Mouse (Mus musculus) cerebellum, postnatal 10 days (tissue): ENCODE measurements at regions not wholly inside any gene's neighbourhood (a gene's known extent, or its start where the extent isn't known, plus 50 kb on each side); places are given as distances from the start of the nearest gene placed in this dataset.
A peak's percentile ranks its signal among the peaks of the same experiment; 100 is the strongest.

Source experiments
- DNase-seq, 2 experiments: peaks; one replicate each; pipeline ENCODE4 v3.0.0; 2021; ENCODE audit warnings: mixed read lengths in 2 of 2

DNA sequence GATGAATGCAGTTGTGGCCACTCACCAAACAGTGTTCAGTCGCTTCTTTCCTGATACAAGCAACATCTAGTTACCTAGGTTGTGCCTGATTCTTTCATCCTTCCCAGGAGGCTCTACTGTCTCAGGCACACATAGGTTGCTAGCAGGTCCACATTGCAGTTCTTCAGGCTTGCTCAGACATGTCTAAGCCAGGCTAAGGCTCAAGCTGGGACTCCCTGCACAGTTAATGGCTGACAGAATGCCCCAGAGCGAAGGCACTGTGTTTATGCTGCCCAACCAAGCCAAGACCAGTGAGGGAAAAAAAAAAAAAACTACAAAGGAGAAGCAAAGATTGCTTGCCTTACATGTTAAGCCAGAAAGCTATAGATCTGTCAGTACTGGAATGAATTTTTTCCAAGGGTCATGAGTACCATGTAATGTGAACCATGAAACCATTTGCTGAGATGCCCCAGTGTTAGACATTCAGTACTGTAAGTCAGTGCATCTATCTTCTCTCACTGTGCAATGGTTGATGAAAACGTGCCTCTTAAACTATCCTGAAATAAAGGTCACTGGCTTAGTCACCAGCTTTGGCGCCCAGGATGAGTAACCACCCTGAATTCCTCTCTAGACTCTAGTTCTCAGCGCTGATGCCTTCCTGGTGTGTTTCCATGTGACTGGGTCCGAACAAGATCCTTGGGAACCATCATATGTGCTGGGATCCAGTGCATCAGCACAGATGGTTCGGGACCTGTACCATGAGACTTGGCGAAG, 152.8 kb upstream of the Zfp703 start:
- no peak for DNase-seq

DNA sequence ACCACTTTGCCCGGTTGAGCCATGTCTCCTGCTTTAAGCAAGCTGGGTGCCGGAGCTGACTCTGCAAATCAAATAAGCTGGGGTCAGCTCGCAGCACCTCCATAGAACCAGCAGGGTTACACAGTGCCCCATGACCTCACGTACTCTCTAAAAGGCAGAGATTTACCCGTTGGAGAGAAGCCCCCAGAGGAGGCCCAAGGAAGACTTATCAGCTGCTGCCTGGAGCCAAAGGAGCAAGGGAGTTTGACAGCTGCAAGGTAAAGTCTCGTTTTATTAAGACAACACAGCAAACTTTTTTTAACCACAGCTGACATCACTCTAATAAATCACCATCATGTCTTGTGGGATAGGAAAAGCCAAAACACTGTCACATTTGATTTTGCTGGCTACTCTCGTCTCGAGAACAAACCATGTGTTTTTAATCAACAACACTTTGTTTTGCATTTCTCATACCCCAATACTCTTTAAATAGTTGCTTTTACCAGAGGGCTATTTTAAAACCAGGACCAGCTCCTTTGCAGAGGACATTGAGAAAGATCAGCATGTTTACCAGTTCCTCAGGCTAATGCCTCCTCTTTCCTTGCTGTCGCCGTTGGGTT, 148.7 kb upstream of the Zfp703 start:
- no peak for DNase-seq

DNA sequence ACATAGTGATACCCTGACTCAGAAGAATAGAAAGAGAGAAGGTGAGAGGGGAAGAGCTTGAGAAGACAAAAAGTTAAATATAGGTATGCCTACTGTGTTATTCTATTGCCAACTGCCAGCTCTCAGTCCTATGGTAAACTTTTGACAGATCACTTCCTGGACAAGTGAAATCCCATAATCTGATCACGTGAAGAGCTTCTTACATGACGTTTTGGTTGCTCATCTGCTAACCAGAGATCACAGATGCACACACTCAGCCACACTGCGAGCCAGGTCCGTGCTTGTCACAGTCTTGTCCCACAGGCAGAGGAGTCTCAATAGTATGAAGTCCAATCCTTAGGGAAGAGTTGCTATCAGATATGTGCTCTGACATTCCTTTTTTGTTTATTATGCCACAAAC, 147.8 kb upstream of the Zfp703 start:
- DNase-seq = no peak

DNA sequence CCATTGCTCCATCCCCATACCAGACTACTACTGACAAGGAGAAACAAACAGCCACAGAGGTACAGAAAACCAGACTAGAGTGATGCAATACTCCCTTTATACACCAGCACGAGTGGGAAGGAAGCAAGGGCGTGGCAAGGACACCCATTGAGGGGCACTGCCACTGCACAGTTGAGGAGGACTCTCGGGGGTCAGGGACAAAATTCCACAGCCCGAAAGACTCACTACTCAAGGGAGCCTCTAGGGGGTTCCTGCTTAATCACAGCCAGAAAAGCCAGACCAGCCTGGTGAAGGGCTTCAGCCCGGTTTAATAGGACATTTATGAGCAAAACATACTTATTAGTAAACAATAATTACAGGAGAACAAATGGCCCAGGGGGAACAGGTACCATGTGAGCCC, 146.0 kb upstream of the Zfp703 start:
- no peak for DNase-seq

DNA sequence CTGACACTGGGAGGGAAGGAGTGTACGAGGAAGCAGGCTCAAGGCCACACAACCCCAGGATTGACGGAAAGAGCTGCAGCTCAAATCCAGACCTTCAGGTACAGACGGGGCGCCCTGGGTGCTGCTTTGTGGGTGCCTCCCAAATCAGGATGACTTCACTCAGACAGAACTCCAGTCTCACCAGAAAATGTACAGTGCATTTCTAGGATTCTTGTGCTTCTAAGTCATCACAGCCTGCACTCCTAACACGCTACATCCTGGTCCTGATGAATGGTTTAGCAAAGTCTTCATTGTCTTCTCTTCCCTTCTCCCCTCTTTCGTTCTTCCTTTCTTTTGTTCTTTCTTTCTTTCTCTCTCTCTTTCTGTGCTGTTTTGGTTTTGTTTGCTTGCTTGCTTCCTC, 145.3 kb upstream of the Zfp703 start:
- DNase-seq = no peak

DNA sequence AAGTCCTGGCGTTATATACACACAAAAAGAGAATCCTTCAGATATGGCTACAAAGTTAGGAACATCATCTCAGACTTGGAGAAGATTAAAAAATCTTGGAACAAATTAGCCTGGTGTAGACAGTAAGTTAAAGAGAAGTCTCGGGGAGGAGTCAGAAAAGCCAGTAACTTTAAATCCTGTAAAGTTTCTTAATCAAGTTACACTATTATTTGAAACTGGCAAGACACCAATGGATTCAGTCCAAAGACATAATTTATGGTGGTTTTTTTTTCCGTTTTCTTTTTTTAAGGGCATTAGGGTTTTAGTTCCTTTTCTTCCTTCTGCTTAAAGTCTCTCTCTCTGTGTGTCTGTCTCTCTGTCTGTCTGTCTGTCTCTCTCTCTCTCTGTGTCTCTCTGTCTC, 144.6 kb upstream of the Zfp703 start:
- no peak for DNase-seq

DNA sequence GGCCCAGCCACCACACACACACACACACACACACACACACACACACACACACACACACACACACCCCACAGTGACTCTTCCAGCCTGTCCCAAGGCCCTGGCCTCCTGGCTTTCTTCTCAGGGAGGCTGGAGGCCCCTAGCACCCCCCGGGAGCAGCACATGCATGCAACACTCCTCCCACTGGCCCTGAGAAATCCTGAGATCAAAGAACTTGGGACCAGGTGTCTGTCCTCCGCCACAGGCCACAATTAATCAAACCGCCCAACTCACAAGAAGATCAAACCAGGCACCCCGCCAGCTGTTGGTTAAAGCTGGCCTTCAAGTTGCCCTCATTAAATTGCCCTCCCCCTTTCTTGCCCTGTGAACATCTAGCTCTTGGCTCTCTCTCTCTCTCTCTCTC, 143.8 kb upstream of the Zfp703 start:
- DNase-seq = peak; percentile 50 to 56

DNA sequence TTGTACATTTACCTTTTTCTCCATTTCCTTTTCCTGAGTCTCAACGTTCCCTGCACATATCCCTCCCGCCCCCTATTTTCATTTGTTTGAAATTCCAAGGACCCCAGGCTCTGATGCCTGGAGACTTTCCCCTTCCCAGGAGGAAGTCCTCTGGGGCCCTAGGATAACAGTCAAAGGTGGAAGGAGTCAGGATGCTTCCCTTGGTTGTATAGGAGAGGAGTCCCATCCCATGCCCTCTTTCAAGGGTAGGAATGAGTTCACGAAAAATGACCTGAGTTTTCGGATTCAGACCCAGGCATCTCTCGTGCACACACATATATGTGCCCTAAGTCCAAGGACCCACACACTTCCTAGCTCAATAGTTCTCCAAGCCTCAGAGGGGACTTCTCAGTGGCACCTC, 143.3 kb upstream of the Zfp703 start:
- DNase-seq = no peak

DNA sequence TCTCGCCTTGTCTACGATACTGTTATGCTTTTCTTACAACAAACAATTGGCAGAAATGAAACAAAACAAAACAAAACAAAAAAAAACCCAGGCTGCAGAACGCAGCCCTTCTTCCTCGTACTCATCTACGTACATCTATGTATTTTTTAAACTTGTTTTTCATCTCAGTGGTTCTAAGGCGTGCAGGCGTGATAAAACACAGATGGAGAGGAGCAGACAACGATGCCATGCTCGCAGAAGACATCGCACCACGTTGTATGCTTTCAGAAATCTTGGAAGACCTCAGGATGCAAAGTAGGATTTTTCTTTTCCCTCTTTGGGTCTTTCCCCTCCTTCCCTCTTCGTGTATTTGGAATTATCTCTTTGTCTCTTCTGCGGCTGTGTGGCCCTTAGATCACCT, 142.5 kb upstream of the Zfp703 start:
- no peak for DNase-seq

DNA sequence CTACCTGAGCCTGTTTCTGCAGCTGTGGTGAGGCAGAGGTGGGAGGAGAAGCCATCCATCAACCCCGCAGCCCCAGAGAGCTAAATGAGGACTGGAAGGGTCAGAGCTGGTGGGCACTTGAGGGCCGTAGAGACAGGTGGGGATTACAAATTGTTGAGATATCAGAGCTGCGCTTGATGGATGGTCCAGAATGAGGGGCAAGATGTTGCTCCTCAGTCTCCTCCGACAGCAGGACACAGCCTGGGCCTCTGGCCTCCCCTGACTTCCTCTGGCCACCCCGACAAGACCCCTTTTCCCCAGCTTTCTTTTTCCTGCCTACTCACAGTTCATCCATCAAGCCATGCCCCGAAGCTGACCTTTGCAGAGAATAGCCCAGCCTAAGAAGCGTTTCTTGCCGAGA, 142.0 kb upstream of the Zfp703 start:
- no peak for DNase-seq

DNA sequence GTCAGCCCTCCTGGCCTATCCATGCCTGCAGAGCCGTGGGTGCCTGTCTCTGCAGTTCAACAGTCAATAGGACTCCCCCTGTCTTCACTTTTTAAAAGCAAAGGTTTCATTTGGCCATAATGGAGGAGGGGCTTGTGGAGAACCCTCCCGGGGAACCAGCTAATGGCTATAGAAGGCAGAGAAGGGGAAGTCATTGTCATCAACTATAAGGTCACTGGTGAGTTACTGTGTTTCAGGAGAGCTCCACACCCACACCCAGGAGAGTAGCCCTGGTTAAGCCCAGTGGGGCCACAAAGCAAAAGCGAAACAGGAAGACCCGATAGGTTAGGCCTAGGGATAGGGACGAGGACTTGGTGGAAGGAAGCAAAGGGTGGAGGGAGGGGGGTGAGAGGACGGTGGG, 141.5 kb upstream of the Zfp703 start:
- DNase-seq = no peak

DNA sequence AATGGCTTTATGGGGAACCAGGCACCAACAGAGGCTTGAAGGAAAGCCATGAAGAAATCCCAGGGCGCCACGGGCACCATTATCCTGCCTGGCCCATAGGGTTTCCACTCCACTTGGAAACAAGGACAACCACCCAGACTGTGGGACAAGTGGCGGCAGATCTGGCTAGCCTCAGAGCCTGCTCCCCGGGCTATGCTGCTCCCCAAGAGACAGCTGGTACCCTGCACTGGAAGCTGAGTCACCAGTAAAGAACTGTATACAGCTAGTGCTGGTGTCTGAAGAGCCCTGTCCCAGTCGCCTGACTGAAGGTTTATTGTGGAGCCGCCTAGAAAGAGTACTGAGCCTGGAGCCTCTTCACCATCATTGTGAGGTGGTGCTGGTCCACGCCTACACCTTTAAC, 140.6 kb upstream of the Zfp703 start:
- DNase-seq = no peak

DNA sequence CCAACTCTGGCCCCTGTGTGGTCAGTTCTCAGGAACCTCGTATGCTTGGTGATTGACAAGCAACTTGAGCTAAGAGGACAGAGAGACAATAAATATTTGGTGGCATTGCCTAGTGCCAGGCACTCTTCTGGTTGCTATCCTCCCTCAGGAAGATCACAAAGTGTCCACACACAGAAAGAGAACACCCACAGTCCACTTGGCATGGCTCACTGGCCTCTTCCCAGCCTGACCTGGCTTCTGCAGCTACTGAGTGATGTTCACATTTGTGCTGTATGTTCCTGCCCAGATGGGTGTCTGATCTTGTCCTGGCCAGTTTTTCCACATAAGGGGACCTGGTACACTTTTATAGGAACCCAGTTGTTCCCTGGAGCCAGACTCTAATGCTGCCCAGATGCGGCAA, 136.8 kb upstream of the Zfp703 start:
- peak; percentile 72 to 76 for DNase-seq

DNA sequence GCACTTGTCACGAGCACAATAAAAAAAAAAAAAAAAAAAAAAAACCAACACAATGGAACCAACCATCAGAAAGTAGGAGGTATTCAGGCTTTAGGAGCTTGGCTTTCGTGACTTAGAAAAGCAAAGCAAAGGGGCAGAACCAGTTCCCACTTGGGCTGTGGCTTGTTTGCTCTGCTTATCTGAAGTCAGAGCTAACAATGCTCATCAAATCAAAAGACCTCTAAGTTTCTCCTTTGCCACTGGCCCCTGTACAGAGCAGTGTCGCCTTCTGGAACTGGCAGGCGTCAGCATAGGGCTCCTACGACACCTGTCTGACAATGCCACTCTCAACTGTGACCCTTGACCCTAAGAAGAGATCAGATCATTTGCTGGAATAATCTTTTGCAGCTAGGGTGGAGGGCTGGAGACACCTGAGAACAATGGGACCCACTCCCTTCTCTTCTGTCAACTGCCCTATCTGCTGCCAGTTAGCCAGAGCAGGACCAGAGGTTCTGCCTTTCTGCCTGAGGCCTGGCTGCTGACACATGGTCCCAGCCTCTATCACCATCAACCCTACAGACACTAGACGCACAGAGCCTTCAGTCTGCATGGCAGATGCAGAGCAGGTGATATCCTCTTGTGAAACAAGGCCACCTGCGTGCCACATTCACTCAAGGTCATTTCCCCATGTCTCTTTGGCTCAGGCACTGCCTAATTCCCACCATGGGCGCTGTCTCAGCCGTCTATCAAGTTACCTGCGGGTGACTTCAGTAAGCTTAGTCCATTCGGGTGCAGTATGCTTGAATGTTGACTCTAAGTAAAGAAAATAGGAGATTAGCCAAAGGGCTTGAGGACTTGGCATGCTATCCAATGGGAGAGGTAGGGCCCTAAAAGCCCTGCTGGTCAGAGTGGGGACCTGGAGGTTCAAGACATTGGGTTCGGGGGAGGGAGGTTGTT, 136.1 kb upstream of the Zfp703 start:
- DNase-seq = no peak

DNA sequence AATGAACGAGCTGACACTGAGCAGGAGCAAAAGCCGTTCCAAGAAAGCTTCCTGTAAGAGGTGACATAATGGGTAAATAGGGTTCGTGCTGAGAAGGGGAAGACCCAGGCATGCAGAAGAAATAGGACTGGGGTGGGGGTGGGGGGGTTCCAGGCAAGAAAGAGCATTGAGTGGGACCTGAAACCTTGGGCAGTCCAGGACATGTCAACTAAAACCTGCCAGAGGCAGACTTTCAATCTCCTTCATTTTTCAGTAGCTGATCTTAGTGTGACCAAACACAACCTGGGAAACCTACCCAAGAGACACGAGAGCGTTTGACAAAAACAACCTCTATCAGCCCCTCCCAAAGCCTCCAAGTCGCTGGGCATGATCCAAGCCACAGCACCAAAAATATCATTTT, 133.4 kb upstream of the Zfp703 start:
- DNase-seq = no peak

DNA sequence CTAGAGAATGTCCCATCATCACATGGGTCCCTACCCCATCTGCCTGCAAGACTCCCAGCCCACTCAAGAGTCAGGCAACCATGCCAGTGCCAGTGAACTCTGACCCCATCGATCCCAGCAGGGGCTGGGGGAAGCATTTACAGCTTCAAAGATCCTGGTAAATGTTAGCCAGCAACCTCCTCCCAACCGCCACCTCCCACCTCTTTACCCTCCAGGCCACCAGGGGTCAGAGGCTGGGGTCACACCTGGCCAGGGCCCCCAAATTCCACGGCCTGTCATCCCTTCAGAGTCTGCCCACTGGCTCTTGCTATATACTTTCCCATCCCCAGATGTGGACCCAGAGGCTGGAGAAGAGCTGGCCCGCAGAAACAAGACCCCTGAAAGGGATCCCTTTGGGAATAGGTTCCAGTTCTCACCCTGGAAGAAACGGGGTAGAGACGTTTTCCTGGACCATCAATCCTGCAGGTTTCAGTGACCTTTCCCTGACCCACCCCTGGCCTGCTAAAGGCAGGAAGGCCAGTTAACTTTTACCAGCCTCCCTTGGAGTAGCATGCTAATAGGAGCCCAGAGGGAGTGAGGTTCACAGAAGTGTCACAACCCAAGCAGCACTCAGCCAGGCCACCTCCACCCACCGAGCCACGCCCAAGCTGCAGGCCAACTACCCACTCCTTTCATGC, 132.9 kb upstream of the Zfp703 start:
- DNase-seq = no peak

DNA sequence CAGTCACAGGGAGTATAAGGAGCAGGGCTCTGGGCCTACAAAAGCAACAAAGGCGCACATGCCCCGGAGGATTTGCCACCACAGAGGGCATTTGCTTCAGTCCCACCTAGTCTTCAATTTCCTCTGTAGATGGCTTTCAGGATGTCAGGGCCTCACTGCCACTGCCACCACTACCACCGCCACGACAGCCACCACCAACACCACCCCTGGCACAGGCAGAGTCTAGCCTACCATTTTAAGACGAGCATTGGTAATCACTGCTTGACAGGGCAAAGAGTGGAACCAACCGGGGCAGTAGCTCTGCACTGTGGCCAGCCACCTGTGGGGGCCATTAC, 132.3 kb upstream of the Zfp703 start:
- no peak for DNase-seq

DNA sequence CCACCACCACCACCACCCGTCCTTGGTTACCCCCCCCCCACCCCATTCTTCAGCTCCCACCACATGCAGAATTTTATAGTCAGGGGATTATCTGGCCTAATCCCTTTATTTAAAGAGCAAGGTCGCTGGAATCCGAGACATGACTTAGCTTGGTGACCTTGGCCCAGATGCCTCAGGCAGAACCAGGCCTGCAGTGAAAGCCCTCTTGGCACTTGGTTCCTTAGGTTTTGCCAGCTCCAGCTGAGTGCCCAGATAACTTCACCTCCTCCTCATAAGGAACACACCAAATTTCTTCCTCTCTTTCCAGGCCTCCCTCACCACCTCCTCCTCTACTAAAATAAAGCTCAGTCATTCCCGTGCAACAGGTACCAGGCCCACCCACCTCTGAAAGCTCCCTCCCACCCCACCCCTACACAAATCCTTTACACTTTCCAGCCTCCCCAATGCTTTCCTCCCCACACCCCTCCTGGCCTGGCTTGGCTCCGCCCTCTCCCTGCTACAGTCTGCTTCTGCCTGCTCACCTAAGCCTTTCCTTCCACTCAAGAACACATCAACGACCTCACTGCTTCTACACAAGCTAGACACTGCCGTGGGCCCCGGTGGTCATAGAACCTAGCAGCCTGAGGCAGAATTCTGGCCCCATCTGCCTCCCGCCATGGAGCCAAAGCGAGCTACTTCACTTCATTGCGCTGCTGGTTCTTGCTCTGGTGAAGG, 131.5 kb upstream of the Zfp703 start:
- peak in 1 of 2 experiments; percentile 39 for DNase-seq

DNA sequence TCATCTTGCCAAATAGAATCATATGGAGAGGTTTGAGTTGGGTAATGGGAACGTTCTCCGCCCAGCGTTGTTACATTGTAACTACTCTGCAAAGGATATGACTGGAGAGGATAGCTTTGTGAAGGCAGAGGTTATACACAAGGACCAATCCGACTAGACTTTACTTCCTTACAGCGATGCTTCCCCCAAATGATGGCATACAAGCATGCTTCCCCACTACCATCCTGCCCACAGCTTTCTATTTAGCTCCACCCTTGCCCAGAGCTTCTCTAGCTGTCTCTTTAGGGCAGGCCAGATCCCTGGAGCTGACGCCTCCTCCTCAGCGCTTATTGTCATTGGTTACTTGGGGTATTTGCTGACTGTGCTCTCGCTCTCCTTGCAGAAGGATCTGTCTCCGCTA, 130.1 kb upstream of the Zfp703 start:
- no peak for DNase-seq

DNA sequence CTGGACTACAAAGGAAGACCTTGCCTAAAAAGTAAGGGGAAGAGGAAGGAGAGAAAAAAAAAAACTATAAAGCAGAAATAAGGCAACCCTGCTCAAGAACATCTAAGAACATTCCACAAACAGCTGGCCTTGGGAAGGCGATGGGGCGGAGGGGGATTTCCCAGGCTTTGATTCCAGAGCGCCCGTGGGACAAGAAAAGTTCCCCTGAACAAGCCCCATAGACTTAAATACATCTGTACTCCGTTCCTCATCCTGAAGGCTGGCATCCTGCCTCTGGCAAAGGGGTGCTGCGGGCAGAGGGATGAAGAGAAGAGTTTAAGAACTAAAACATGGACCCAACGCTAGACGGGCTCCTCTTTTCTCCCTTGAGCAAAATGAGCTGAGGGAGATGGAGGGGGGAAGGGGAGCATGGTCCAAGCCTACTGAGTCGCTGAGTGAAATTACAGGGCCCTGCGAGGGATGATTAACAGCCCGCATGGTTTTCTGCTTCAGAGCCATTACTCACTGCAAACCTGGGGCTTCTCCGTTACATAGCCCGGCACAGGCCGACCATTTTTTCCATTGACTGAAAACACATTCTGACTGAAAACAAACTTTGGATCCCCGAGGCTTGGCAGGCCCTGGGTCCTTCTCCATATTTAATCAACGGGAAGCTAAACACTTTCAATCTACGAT, 128.9 kb upstream of the Zfp703 start:
- no peak for DNase-seq

DNA sequence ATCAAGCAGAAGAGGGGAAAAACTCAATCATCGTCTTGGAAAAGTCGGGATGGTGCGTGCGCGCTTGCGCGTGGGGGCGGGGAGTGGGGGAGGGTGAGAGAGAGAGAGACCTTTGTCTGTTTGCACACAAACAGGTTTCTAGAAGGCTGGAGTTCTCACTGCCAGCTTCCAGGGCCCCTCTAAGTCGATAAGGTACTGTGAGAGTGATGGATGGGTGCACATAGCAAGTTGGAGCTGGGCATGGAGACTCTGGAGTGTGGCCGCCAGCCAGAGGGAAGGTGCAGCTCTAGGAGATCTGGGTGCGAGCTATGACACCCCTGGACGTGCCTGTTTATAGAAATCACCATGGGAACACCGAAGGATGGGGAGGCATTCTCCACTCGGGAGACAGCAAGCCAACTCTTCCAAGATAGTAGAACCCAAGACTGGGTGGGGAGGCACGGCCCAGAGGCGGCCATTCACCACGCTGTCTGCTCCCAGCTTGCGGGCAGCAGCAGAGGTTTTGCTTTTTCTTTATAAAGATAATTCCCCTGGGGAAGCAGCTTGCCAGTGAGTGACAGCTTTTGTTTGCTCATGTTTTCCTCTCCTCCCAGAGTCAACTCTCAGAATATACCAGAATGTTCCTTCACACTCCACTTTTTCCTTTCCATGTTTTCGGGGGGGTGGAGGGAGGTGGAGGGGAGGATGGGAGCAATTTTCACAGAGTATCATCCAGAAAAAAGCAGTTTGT, 128.0 kb upstream of the Zfp703 start:
- no peak for DNase-seq
